Mouse (Mus musculus): ENCODE measurements around the gene Foxm1.

The Foxm1 gene

DNA sequence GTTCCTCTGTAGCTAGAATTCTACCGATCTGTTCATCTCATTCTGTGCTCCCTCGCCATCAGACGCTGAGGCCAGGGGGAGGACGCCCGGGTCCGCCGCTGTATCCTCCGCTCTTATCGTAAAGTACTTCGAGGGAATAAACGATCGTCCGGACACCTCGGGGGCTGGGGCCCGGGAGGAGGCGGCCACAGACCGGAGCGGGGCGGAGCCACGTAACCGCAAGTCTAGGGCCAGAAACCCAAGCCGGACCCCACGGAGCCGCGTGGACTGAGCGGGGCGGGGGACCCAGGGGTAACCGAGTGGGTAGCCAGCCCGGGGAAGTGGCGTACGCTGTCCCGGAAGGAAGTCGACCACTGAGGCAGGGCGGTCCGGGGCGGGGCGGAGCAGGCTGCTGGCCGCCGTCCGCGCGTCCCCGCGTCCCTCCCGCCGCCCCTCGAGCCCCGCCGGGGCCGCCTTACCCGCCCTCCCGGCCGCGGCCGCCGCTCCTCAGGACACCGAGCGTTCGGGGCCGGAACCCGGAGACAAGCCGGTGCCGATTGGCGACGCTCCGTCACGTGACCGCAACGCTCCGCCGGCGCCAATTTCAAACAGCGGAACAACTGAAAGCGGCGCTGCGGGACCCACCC lies at the start of gene Foxm1, which contains the start of gene Rhno1:
Foxm1 (plus strand) TSS at position 587 of the 626 bp plus-strand sequence.
Rhno1 (minus strand) TSS at position 531 of the 626 bp plus-strand sequence.
- DNase-seq (ENCODE audit: low spot score), result peak; percentile 84

DNA sequence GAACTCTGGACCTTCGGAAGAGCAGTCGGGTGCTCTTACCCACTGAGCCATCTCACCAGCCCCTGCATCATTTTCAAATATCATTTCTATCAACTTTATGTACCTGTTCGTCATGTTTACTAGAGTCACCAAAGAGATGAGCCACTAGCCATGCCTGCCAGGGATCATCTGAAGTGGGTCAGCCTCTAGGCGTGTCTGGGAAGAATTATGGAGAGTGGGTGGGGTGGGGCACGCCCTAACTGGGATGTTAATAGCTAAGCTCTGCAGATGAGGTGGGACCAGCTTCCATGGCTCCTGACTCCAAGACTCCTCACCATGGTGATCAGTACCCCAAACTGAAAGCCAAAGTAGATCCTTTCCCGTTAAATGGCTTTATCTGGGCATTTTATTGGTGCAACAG lies 48.0 kb upstream of the Foxm1 start:
- DNase-seq (ENCODE audit: low spot score), result no peak

DNA sequence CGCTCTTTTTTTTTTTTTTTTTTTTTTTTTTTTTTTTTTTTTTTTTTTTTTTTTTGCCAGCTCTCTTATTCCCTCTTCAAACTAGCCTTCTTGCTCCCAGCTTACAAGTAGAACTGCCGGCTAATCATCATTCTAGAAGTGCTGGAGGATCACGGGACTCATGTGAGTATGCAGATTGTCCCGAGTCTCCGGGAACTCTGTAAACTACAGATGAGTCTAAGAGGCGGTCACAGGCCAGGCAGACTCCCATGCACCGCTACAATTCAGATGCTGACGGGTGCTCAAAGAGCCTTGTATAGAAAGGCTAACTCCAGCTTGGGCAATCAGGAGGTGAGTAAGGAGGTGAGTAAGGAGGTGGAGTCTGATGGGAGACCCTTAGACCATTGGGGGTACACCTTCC lies 47.2 kb upstream of the Foxm1 start:
- DNase-seq (ENCODE audit: low spot score), result no peak

DNA sequence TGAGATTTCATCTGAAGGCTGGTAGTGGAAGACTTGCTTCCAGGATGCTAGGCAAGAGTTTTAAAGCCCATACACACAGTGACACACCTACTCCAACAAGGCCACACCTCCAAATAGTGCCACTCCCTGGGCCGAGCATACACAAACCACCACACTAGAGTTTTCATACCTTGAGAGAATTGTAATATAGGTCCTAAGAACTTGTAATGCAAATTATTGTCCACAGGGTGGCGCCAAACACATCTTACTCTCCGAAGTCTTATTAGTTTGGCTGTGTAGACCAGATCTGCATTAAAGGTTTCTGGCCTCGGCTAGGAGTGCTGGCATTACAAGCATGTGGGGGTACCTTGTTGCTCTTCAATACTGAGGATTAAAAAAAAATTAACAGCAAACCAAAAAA lies 44.5 kb upstream of the Foxm1 start:
- peak; percentile 91 for DNase-seq (ENCODE audit: low spot score)

DNA sequence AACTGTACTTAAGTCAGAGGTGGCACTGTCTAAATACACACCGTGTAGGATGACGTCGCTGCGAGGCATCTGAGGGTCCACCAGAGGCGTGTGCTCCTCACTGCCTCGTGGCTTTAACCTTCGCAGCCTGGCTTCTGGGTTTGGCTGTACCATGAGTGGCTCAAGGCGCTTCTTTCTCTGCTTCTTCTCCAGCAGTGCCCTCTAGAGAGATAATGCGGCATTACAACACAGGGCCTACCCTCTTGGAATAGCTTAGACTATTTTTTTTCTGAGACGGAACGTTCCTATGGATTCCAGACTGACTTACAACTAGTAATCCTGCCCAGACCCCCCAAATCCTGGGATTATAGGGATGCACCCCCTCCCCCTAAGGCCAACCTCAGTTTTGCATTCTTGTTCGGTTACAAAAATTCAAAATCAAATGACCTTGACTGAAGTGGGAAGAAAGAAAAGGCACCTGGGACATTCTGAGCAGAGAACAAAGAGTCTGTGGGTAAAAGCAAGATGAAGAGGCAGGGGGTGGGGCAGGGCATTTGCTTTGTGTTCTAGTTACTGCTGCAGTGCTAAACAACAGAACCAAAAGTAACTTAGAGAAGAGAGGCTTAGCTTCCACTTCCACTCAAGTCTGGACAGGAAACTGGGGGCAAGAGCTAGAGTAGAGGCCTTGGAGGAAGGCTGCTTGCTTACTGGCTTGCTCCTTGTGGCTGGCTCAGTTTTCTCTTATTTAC lies 28.2 kb upstream of the Foxm1 start:
- DNase-seq (ENCODE audit: low spot score), result peak; percentile 82

DNA sequence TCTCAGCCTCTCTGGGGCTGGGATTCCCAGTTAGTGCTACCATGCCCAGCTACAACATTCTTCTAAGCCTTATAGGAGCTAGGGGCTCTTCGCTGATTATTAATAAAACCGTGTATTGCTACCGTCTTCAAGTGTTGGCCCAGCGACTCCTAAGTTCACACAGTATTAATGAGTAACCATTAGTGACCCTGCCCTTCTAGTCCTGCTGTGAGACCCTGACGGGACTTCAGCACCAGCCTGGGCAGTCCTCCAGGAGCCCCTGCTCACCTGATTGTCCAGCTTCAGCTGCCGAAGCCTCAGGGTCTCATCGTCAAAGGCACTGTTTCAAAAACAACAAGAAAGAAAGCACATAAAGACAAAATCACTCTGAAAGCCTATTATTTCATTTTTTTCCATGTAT lies 25.3 kb upstream of the Foxm1 start:
- DNase-seq (ENCODE audit: low spot score), result no peak

DNA sequence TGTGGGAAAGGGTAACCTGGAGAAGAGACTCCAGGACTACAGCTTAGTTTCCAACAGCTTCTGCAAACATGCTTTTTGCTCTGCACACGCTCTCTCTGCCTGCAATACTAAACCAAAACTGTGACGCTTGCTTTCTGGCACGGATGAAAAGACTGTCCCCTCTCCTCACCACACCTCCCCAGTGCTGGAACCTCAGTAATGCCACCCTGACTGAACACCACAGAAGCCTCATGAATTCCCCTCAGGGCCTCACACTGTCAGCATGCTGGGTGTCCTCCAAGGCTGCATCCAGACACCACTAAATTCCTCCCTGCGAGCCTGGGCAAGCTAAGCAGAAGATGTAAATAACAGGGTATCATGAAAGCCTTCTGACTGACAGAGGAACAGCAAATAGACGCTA lies 23.9 kb upstream of the Foxm1 start:
- no peak for DNase-seq (ENCODE audit: low spot score)

DNA sequence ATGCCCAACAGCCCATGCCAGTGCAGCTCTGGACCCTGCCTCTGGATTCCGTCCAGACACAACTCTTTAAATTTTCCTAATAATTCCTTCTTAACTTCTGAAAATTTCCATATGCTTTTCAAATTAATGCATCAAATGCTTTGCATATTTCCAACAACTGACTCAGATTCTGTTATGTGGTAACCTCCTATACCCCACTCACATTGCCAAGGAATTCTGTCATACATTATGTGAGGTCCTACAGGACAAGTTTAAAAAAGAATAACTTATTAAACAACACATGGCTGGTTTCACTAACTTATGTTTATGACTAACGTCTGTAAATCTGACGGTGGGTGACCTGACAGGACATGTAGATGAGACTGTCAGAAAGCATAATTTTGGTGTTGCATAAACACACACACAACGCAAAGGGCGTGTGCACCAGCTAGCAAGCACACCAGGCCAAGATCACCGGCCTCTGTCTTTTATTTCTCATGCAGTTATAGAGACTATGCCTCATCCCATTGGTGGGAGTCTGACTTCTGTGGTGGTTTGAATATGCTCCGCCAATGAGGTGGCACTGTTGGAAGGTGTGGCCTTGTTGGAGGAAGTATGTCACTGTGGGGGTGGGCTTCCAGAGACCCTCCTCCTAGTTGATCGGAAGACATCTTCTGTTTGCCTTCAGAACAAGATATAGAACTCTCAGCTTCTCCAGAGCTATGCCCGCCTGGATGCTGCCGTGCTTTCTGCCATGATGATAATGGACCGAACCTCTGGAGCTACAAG lies 20.6 kb upstream of the Foxm1 start:
- no peak for DNase-seq (ENCODE audit: low spot score)

DNA sequence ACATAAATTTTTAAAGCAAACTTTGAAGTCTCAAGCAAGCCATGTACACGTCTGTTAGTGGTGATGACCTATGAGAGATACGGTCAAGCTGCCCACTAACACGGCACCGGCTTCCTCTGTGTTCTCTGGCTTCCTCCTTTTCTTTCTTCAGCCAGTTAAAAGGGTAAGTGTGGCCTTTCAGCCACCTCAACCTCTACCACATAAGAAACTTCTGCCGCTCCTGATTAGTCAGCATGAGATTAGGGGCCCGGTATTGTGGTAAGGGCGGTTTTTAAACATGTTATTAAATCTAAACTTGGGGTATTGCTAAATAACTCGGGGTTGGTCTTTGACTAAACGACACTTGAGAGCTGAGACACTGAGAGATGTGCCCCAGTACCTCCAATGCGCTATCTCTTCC lies 17.1 kb upstream of the Foxm1 start:
- DNase-seq (ENCODE audit: low spot score), result no peak

DNA sequence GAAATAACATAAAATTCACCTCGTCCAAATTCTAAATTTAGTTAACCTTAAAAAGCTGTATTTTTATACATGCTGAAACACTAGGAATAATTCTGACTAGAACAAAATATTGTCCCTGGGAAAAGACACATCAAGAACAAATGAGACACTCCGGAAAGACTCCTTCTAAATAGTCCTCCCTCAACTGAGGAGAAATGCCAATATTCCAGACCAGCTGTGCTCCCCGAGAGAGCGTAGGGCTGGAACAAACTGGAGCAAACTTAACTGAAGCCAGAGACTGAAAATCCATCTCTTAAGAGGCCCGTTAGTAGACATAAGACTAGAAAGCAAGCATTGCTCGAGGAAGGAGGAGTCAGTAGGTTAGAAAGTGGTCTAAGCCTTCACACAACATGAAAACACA lies 16.0 kb upstream of the Foxm1 start:
- no peak for DNase-seq (ENCODE audit: low spot score)

DNA sequence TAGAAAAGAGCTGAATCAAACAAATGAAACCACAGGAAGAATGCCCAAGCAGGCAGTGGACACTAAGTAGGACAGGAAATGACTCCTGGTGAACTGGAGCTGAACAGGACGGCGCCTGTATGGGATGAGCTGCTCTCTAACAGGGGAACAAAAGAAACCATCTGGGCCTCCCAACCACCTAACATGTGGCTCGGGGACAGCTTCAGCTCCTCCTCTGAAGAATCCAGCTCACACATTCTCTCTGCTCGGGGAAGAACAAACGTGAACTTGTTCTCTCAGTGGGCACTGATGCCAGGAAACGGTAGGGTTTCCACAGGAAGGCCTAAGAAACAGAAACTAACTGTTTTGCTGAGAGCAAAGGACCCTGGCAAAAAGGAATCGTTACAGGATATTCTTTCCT lies 13.1 kb upstream of the Foxm1 start:
- no peak for DNase-seq (ENCODE audit: low spot score)

DNA sequence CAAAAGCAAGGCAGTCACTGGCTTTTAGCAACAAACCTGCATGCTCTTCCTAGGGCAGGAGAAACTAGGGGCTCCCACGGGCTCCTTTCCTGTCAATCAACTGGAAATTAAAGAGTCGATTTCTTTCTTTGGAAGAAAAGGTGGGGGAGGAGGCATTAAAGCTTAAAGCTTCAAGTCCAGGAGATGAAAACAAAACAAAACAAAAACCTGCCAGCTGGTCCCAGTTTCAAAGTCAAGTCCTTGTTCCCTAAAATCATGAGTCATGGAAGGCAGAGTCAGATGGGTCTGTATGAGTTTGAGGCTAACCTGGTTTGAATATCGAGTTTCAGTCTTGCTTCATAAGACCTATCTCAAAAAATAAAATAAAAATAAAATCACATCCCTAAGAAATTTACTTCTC lies 8.6 kb upstream of the Foxm1 start:
- DNase-seq (ENCODE audit: low spot score), result no peak

DNA sequence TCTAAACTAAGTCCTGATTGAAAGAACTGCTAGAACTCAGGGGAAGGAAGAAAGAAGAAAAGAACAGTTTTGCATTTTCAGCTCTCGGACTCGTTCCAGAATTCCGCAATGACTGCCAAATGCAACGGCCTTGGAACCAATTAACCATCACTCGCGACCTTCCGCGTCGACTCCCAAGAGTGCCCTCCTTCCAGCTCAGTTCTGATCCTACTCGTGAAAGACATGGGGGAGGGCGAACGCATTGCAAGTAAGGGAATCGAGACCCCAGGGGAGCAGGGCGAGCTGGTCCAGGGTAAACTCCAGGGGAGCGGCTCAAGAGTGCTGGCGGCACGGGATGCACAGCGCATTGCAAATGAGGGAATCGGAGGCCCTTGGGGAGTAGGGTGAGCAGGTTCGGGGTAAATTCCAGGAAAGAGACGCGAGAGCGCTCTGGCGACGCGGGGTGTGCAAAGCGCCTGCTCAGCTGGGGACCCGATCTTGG lies 7.5 kb upstream of the Foxm1 start:
- DNase-seq (ENCODE audit: low spot score), result peak; percentile 65

DNA sequence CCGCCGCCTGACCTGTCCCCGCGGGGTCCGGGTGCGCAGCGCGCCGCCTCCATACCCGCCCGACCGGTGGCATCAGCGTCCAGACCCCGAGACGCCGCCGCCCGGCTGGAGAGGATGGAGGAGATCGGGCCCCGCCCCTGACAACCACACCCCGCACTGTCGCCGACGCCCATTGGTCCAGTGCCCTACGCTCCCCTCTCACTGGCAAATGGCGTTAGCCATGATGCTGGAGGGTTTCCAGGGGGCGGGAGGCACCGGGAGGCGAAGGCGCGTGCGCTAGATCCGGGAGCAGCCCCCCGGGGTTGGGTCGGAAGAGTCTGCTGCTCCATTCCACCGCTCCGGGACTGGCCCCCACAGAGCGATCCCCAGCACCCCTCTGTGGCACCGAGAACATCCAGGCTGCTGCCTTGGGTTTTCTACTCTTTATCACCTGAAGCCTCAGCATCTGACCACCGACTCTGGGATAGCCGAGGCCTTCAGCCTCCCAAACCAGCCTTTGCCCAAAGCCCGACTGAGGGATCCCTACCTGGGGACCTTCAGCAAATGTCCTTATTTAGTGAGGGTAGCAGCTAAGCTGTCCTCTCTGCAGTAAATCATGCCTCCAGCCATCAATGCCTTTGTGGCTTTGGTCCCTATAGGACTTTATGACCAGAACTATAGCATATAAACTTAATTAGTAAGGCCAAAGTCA lies 6.9 kb upstream of the Foxm1 start, which contains the start of gene Tulp3:
Tulp3 (minus strand) TSS at position 126 of the 691 bp plus-strand sequence.
- DNase-seq (ENCODE audit: low spot score), result peak; percentile 98

DNA sequence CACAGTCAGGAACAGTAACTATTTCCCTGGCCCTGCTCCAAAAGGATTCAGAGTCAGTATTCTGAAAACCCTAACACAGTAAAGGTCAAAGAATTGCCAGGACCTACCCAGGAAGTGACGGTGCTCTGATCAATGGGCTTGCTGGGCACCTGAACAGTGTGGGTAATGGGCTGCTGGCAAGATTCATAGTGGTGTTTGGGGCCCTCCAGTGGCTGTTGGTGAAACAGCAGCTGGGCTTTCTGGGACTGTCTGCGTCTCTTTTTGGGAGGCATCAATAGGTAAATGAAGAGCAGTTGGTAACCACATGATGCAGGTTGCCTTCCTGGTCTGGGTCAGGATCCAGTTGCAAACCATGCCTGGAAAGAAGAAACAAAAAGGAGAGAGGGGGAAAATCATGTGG lies 3.8 kb upstream of the Foxm1 start:
- peak; percentile 78 for DNase-seq (ENCODE audit: low spot score)

DNA sequence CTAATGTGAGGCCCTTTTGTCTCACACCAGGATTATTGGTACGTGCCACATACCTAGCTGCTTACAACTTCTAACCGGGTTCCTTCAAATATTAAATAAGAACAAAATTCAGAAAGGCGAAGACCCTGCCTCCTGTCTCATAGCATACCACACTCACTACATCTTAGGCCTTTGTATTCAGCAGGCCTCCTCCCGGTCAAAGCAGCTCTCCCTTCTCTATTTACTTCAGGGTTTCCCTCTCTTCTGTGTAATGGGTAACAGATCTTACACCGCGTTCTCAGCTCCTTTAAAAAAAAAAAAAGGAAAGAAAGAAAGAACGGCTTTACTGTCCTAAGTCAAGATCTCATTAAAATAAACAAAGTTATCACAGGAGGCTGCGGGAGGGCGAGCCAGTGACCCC lies 866 bp upstream of the Foxm1 start:
- DNase-seq (ENCODE audit: low spot score), result peak; percentile 42

DNA sequence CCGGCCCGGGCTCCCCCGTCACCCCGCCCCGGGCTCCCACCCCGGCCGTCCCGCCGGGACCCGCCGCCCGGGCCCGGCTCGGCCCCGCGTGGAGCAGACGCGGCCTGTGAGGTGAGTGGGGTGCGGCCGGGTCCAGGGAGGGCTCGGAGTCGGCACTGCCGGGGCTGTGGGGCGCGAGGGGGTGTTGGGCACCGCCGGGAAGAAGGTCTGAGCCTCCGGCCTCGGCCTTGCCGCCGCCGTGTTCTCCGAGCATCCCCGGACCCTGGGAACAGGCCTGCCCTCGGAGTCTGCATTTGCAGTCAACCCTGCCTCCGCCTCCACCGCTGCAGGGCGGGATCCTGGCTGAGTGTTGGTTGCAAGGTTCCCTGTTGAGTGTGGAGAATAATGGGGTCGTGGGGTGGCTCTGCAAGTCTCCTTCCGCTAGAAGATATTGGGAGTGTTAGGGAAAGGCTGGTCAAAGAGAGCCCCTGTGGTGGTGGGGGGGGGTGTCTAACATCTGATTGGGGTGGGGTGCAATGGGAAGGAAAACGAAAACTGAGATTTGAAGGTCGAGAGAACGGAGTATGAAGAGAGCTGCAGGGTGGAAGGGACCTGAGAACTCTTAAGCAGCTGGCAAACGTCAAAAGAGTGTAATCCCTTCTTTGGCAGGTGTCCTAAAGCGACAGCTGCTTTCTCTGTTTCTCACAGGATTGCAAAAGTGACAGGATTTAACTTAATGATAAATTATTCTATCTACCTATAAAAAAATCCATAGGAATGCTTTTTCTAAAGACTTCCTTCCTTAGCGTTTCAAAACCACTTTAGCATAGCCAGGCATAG lies 449 bp downstream of the Foxm1 start:
- peak; percentile 42 for DNase-seq (ENCODE audit: low spot score)

DNA sequence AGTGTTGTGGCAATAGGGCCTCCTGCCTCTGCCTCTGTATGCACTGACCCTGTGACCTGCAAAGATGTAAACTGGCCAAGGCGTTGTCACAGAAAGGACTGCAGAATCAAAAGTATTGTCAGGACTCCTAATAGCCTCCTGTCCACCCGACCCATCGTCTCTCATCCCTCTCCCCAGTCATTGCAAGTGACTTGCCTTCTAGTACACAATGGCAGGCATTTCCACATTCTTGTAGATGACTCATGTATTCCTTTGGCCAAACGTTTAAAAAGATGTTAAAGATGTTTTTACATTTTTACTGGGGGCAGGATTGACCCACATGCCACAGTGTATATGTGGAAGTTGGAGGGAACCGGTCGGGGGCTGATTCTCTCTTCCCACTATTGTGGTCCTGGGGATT lies 2.0 kb downstream of the Foxm1 start:
- DNase-seq (ENCODE audit: low spot score), result peak; percentile 30

DNA sequence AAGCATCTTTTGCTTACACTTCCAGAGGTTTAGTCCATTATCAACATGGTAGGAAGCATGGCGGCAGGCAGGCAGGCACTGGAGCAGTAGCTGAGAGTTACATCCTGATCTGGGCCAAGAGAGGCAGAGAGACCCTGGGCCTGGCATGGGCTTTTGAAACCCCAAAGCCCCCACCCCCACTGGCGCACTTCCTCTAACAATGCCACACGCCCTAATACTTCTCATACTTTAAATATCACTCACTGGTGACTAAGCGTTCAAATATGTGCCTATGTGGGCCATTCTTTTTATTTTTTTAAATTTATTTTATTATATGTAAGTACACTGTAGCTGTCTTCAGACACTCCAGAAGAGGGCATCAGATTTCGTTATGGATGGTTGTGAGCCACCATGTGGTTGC lies 3.7 kb downstream of the Foxm1 start:
- no peak for DNase-seq (ENCODE audit: low spot score)

DNA sequence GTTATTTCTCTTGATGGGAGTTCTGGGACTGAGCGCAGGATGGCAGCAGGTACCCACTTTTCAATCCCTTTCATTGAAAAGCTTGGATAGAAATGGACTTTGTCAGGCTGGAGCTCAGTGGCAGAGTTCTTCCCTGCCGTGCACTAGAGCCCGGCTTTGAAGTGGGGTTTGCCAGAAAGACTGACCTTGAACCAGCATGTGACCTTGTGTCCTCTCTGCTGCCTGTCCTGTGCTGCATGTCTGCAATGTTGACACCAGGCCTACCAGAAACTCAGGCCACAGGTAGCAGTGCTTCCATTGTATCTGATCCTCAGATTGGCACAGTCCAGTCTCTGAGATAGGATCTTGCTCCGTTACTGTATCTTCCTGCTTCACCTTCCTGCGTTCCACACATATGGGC lies 7.3 kb downstream of the Foxm1 start:
- no peak for DNase-seq (ENCODE audit: low spot score)

DNA sequence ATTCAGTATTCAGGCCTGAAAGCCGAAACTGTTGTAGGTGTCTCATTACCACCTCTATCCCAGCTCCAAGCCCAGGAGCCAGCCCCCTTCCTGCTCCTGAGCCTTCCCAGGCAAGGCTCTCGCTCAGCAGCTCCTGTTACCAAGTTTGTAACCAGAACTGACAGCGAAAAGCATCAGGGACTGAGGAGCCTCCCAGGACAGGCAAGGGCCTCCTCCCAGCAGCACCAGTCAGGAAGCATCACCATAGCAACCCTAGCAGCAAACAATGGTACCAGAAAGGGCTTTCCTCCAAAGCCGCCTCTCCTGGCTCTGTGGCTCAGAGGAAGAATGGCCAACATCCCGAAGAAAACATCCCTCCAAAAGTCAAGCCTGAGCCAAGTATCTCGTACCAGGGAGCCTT lies 12.4 kb downstream of the Foxm1 start, which contains the start of the genes Tex52 and Gm44596:
Tex52 (plus strand) TSS at position 265 of the 400 bp plus-strand sequence.
Gm44596 (plus strand) TSS at position 312 of the 400 bp plus-strand sequence.
- no peak for DNase-seq (ENCODE audit: low spot score)
